Mouse (Mus musculus) liver, embryonic 16.5 days (tissue): ENCODE measurements at regions not wholly inside any gene's neighbourhood (a gene's known extent, or its start where the extent isn't known, plus 50 kb on each side); places are given as distances from the start of the nearest gene placed in this dataset.
A peak's percentile ranks its signal among the peaks of the same experiment; 100 is the strongest.

ENCODE experiments used
- ATAC-seq: fragments of 200-750 bp; cut with Nextera tagmentation; 2 replicates; pipeline ENCODE4 v1.8.0; 2017; ENCODE audit warnings: low read depth, mild to moderate bottlenecking, moderate number of reproducible peaks, moderate library complexity
- H3K27ac ChIP-seq: fragments of 300-500 bp; sonication (generic); 2 replicates; pipeline ENCODE4 v1.5.1; 2014; ENCODE audit warnings: mild to moderate bottlenecking, low read length
- H3K27me3 ChIP-seq: fragments of 300-500 bp; sonication (generic); 2 replicates; pipeline ENCODE4 v1.6.1; 2014; ENCODE audit warnings: low read depth, low read length, mixed read lengths; ENCODE audit not compliant: control insufficient read depth, insufficient read depth
- H3K36me3 ChIP-seq: fragments of 300-500 bp; sonication (generic); 2 replicates; pipeline ENCODE4 v1.6.1; 2014; ENCODE audit warnings: mild to moderate bottlenecking; ENCODE audit not compliant: control insufficient read depth, insufficient read depth
- H3K4me1 ChIP-seq: fragments of 300-500 bp; sonication (generic); 2 replicates; pipeline ENCODE4 v1.6.1; 2014; ENCODE audit warnings: low read depth, low read length, mixed read lengths; ENCODE audit not compliant: control insufficient read depth
- H3K4me2 ChIP-seq: fragments of 300-500 bp; sonication (generic); 2 replicates; pipeline ENCODE4 v1.6.1; 2014; ENCODE audit warnings: low read depth, low read length, mixed read lengths
- H3K4me3 ChIP-seq: fragments of 300-500 bp; sonication (generic); 2 replicates; pipeline ENCODE4 v1.5.1; 2014; ENCODE audit warnings: low read depth, mild to moderate bottlenecking, low read length
- H3K9ac ChIP-seq: fragments of 300-500 bp; sonication (generic); 2 replicates; pipeline ENCODE4 v1.6.1; 2014; ENCODE audit warnings: low read depth, low read length
- H3K9me3 ChIP-seq: fragments of 300-500 bp; sonication (generic); replicated peaks from 2 replicates; pipeline ENCODE4 v1.6.1; 2016; ENCODE audit warnings: low read length; ENCODE audit not compliant: control insufficient read depth
- WGBS: fragments of 180-500 bp; shearing (Covaris S2); extraction: QIAGEN DNeasy Blood & Tissue Kit; methylation state at CpG from one replicate; pipeline ENCODE4 v1.1.7; 2014; ENCODE audit not compliant: insufficient replicate concordance; 5-methylcytosine and 5-hydroxymethylcytosine counted together

DNA sequence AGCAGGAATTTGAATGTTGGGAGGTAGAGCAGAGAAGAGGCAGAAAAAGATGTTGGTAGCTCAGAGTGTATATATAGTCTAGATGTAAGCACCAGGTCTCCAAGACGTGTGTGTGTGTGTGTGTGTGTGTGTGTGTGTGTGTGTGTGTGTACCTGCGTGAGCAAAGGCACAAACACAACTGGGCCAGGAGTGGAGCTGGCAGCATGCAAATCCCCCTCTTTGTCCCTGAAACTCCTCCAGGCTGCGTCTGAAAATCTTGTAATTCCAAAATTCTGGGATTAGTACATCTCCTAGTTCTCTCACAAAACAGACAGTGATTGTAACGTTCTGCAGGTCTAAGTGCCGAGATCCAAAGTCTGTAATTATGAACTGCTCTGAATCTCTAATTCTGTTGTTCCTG is 137.8 kb upstream of the Gm12830 start:
- H3K4me2 ChIP-seq: no peak overlapping the region
- no peak overlapping the region for H3K4me3 ChIP-seq
- H3K36me3 ChIP-seq: no peaks in the 10 kb centered on the region
- H3K9ac ChIP-seq: no peak overlapping the region
- H3K4me1 ChIP-seq: no peaks in the 10 kb centered on the region
- no peaks in the 10 kb centered on the region for H3K9me3 ChIP-seq
- H3K27ac ChIP-seq: no peak overlapping the region
- H3K27me3 ChIP-seq: no peaks in the 10 kb centered on the region; the same call in 1 of the 2 replicates
- WGBS: 60% methylated on average over 5 of the region's 5 CpGs
- ATAC-seq: no peak

DNA sequence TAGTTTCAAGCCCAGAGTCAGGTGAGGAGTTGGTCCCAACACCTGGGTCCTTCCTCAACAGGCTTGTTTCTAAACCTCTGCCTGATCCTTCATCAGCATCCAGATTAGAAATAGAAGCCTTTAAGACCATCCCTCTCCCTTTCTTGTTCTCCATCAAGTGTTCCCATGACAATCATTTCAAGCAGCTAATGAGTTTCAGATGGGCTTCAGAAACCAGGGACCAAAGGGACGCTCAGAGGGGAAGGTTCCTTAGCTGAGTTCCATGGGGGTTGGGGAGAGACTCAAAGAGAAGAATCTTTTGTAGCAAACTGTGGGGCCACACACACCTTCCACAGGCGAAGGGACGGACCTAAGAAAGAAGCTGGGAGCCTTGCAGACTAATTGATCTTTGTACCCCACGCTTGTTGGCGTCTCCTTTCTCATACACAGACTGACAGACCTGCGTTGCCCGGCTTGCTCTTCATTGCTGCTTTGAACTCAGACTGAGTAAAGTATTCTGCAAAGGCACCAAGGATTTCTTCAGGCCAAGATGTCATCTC is 136.6 kb upstream of the Gm12830 start:
- Histone ChIP-seq H3K4me2 (no peak overlapping the region), H3K27ac (no peak overlapping the region), H3K4me3 (no peak overlapping the region), H3K9ac (no peak overlapping the region), H3K4me1 (no peaks in the 10 kb centered on the region), H3K27me3 (no peaks in the 10 kb centered on the region; the same call in 1 of the 2 replicates), H3K36me3 (no peaks in the 10 kb centered on the region), H3K9me3 (no peaks in the 10 kb centered on the region)
- no peak for ATAC-seq
- WGBS: 55% methylated on average over 7 of the region's 7 CpGs

- H3K9ac ChIP-seq: no peak overlapping the region
- 9% methylated on average over 11 of the region's 11 CpGs for WGBS
- no peaks in the 10 kb centered on the region for H3K4me1 ChIP-seq
- ATAC-seq: 0 out of 2 replicates have a peak, but pooled peaks have one; percentile 24
- no peak overlapping the region for H3K4me3 ChIP-seq
- no peaks in the 10 kb centered on the region for H3K36me3 ChIP-seq
- H3K27me3 ChIP-seq: no peaks in the 10 kb centered on the region; the same call in 1 of the 2 replicates
- H3K27ac ChIP-seq: no peak overlapping the region
- no peak overlapping the region for H3K4me2 ChIP-seq
- H3K9me3 ChIP-seq: no peaks in the 10 kb centered on the region
These were observed 136.1 kb upstream of the Gm12830 start for GRCm38 (mm10) chr4:114685454-114685853.

- WGBS: 70% methylated on average over 4 of the region's 4 CpGs
These were observed 135.4 kb upstream of the Gm12830 start for GRCm38 (mm10) chr4:114686091-114686490.

DNA sequence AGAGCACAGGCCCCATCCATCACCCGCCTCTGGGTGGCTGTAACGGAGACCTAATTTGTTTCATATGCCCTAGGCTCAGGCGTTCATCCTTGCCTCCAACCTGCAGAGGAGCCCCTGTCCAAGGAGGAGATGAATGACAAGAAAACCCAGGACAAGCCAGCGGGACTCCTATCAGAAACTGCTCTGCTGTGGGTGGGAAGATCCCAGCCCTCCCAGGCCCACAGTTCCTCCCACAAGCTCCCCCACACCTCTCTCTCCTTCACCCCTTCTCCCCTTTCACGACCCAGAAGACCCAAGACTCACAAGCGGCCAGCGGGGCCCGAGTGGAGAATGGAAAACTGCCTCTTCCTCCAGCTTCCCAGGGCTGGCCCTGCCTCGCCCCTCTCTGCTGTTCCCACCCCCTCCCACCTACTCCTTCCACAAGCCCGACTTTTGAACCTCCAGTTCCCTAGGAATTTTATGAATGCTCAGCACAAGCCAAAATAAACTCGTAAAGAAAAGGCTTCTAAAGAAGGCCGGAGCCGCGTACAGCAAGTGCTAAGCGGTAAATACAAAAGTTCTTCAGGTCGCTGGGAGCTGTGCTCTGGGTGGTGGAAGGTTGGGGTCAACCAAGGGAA is 133.1 kb upstream of the Gm12830 start:
- Histone ChIP-seq H3K9me3 (no peaks in the 10 kb centered on the region), H3K9ac (no peak overlapping the region), H3K4me2 (no peak overlapping the region), H3K36me3 (no peaks in the 10 kb centered on the region), H3K27ac (no peak overlapping the region), H3K27me3 (no peaks in the 10 kb centered on the region; the same call in 1 of the 2 replicates), H3K4me3 (no peak overlapping the region), H3K4me1 (no peaks in the 10 kb centered on the region)
- no peak for ATAC-seq
- 45% methylated on average over 16 of the region's 16 CpGs for WGBS

More at GRCm38 (mm10) chr4:114686091-114686490, 135.4 kb upstream of the Gm12830 start:
- Histone ChIP-seq H3K27me3 (no peaks in the 10 kb centered on the region; the same call in 1 of the 2 replicates), H3K9me3 (no peaks in the 10 kb centered on the region), H3K4me3 (no peak overlapping the region), H3K4me1 (no peaks in the 10 kb centered on the region), H3K9ac (no peak overlapping the region), H3K36me3 (no peaks in the 10 kb centered on the region), H3K4me2 (no peak overlapping the region), H3K27ac (no peak overlapping the region)
- ATAC-seq: no peak

DNA sequence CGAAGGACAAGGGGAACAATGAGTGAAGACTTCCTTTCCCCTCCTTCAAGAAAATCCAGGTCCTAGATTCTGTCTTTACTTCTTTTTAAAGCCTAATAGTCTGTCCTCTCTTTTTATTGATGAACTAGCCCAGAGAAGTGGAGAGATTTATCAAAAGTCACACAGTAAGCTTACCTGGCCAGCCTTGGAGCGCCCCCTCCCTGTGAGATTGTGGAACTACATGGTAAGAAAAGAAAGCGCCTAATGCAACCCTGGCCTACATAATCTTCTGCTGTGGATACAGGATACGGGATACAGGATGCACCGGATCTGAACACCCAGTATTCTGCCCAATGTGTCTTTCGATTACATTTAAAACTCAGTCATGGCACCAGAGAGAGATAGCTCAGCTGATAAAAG is 132.6 kb upstream of the Gm12830 start:
- Histone ChIP-seq H3K27me3 (no peaks in the 10 kb centered on the region; the same call in 1 of the 2 replicates), H3K9me3 (no peaks in the 10 kb centered on the region), H3K4me1 (no peaks in the 10 kb centered on the region), H3K4me3 (no peak overlapping the region), H3K27ac (no peak overlapping the region), H3K9ac (no peak overlapping the region), H3K36me3 (no peaks in the 10 kb centered on the region), H3K4me2 (no peak overlapping the region)
- no peak for ATAC-seq
- WGBS: 44% methylated on average over 6 of the region's 6 CpGs

GRCm38 (mm10) chr4:114705586-114705985 is 115.9 kb upstream of the Gm12830 start:
- H3K36me3 ChIP-seq: no peaks in the 10 kb centered on the region
- no peak overlapping the region for H3K27ac ChIP-seq
- no peak overlapping the region for H3K4me3 ChIP-seq
- no peak overlapping the region for H3K4me2 ChIP-seq
- H3K9me3 ChIP-seq: no peaks in the 10 kb centered on the region
- WGBS: 57% methylated on average over 4 of the region's 4 CpGs
- no peaks in the 10 kb centered on the region for H3K4me1 ChIP-seq
- H3K27me3 ChIP-seq: no peaks in the 10 kb centered on the region
- no peak overlapping the region for H3K9ac ChIP-seq
- ATAC-seq: no peak

DNA sequence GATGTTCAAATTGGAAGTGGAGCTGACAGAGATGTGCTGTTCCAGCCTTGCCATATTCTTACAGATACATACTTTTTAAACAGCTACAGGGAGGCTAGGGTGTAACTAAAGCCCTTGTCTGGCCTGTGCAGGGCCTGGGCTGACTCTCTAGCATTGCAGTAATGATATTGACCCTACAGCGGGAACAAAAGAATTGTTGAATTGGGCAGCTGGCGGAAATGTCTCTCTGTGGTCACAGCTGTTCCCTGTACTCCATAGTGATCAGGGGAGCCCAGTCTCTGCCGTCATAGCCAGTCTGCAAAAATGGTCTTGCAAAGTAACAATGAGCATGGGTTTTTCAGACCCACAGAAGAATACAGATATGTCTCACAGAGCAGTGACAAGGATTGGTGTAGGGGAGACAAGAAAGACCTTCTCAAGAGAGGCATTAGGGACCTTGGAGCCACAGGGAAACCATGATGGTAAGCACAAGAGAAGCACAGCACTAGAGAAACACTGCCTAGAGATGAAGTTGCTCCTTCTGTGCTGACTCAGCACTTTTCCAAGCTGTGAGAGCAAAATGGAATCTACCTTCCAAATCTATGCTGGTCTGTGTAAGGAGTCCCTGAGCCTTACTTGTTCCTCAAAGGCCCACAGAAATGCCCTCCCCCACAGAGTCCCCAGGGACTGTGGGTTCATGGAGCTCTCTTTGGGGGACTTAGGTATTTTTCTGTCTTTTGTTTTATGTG is 111.2 kb upstream of the Gm12830 start:
- 60% methylated on average over 3 of the region's 3 CpGs for WGBS
- Histone ChIP-seq H3K9me3 (no peaks in the 10 kb centered on the region), H3K27me3 (no peaks in the 10 kb centered on the region), H3K4me1 (no peaks in the 10 kb centered on the region), H3K4me2 (no peak overlapping the region), H3K27ac (no peak overlapping the region), H3K36me3 (no peaks in the 10 kb centered on the region), H3K4me3 (no peak overlapping the region), H3K9ac (no peak overlapping the region)
- ATAC-seq: no peak

GRCm38 (mm10) chr4:114711082-114711481 is 110.4 kb upstream of the Gm12830 start:
- H3K4me3 ChIP-seq: no peak overlapping the region
- H3K9me3 ChIP-seq: no peaks in the 10 kb centered on the region
- H3K27ac ChIP-seq: no peak overlapping the region
- no peak overlapping the region for H3K4me2 ChIP-seq
- no peaks in the 10 kb centered on the region for H3K36me3 ChIP-seq
- no peaks in the 10 kb centered on the region for H3K4me1 ChIP-seq
- H3K9ac ChIP-seq: no peak overlapping the region
- WGBS: 44% methylated on average over 3 of the region's 3 CpGs
- ATAC-seq: no peak
- no peaks in the 10 kb centered on the region for H3K27me3 ChIP-seq
